Mouse (Mus musculus) E14TG2a.4 (cell line): ENCODE measurements around the gene P4htm.

Experiments
- CTCF ChIP-seq: conservative IDR thresholded peaks from 2 replicates; pipeline ENCODE4 v1.5.1; 2014; ENCODE audit warnings: low read length
- NANOG ChIP-seq: IDR thresholded peaks from 2 replicates; pipeline ENCODE4 v1.6.1; 2014; ENCODE audit warnings: borderline replicate concordance, low read length, mixed read lengths
- POU5F1 ChIP-seq: IDR thresholded peaks from 2 replicates; pipeline ENCODE4 v1.6.1; 2014; ENCODE audit warnings: low read length, borderline replicate concordance

- TF ChIP-seq CTCF (no peak), POU5F1 (no peak), NANOG (no peak)
These were observed 29.0 kb upstream of the P4htm start for GRCm38 (mm10) chr9:108626498-108626897.
